Mouse (Mus musculus) forebrain, embryonic 12.5 days (tissue): ENCODE data around the gene Polr3e. TPM values are rescaled to one million over a fixed set of nuclear protein-coding genes. Genes with fewer than 3 reads are reported as not detected.
A peak's percentile ranks its signal among the peaks of the same experiment; 100 is the strongest.
"Not testable (repeated sequence)": the region's sequence is repeated elsewhere in the genome, so short reads cannot be mapped to it uniquely, and the experiment has no call there.

Experiments used
- ATAC-seq: fragments of 200-750 bp; cut with Nextera tagmentation; 2 replicates; pipeline ENCODE4 v1.8.0; 2017; ENCODE audit warnings: moderate TSS enrichment; ENCODE audit not compliant: low FRiP score
- H3K27ac ChIP-seq: fragments of 300-500 bp; sonication (generic); 2 replicates; pipeline ENCODE4 v1.5.1; 2016; ENCODE audit warnings: mild to moderate bottlenecking
- H3K27me3 ChIP-seq: fragments of 300-500 bp; sonication (generic); 2 replicates; pipeline ENCODE4 v1.6.1; 2016; ENCODE audit warnings: mild to moderate bottlenecking
- H3K36me3 ChIP-seq: fragments of 300-500 bp; sonication (generic); replicated peaks from 2 replicates; pipeline ENCODE4 v1.6.1; 2016; ENCODE audit warnings: mild to moderate bottlenecking
- H3K4me1 ChIP-seq: fragments of 300-500 bp; sonication (generic); 2 replicates; pipeline ENCODE4 v1.6.1; 2016
- H3K4me2 ChIP-seq: fragments of 300-500 bp; sonication (generic); 2 replicates; pipeline ENCODE4 v1.6.1; 2016; ENCODE audit warnings: mild to moderate bottlenecking, moderate library complexity
- H3K4me3 ChIP-seq: fragments of 300-500 bp; sonication (generic); replicated peaks from 2 replicates; pipeline ENCODE4 v1.5.1; 2016; ENCODE audit warnings: mild to moderate bottlenecking
- H3K9ac ChIP-seq: fragments of 300-500 bp; sonication (generic); 2 replicates; pipeline ENCODE4 v1.6.1; 2016; ENCODE audit warnings: mild to moderate bottlenecking
- H3K9me3 ChIP-seq: fragments of 300-500 bp; sonication (generic); 2 replicates; pipeline ENCODE4 v1.6.1; 2016
- WGBS: fragments of 180-500 bp; shearing (Covaris S2); methylation state at CpG from one replicate; pipeline ENCODE4 v1.1.7; 2016; 5-methylcytosine and 5-hydroxymethylcytosine counted together
- polyA plus RNA-seq: library from polyadenylated mRNA; unstranded; fragments of >200 nt; fragmentation: Nextera tagmentation; extraction: Ambion mirVana; gene quantifications from 2 replicates; pipeline ENCODE4 v1.2.1, GENCODE M21; 2016

The Polr3e gene
- polyA plus RNA-seq, 1 experiment from 2014 or later, result 34.9 TPM

DNA sequence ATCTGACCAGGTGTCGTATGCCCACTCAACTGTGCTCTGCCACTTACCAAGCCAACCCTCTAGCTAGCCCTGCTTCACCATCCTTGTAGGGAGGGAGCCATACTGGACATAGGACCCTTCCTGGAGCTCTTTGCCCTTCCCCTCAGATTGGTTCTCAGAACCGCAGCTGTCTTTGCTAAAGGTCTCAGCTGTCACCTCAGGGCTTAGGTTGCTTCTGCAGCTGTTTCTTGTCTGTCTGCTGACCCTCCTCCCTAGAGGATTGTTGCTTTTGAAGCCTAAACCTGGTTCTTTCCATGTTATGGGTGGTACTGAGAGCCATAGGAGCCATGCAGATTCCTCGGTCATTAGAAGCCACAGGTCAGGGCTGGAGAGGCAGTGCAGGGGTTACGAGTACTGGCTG is 34.9 kb upstream of the Polr3e start:
- Histone ChIP-seq H3K27me3 (no peaks in the 10 kb centered on the region), H3K36me3 (peaks cover 33% of the 10 kb centered on the region), H3K4me2 (no peak overlapping the region), H3K9me3 (no peaks in the 10 kb centered on the region), H3K27ac (no peak overlapping the region), H3K4me3 (no peak overlapping the region), H3K4me1 (no peaks in the 10 kb centered on the region), H3K9ac (no peak overlapping the region)
- WGBS, result 89% methylated on average over 4 of the region's 4 CpGs
- ATAC-seq, result no peak

GRCm38 (mm10) chr7:120883523-120884290 is 33.8 kb upstream of the Polr3e start:
- no peak for ATAC-seq
- Histone ChIP-seq H3K4me3 (no peak overlapping the region), H3K27ac (no peak overlapping the region), H3K9ac (no peak overlapping the region), H3K4me2 (no peak overlapping the region), H3K36me3 (peaks cover 33% of the 10 kb centered on the region), H3K4me1 (no peaks in the 10 kb centered on the region), H3K9me3 (no peaks in the 10 kb centered on the region), H3K27me3 (no peaks in the 10 kb centered on the region)
- 88% methylated on average over 4 of the region's 4 CpGs for WGBS

GRCm38 (mm10) chr7:120884746-120885145 is 32.8 kb upstream of the Polr3e start:
- Histone ChIP-seq H3K9ac (no peak overlapping the region), H3K27ac (no peak overlapping the region), H3K9me3 (no peaks in the 10 kb centered on the region), H3K27me3 (no peaks in the 10 kb centered on the region), H3K4me2 (no peak overlapping the region), H3K36me3 (peaks cover 33% of the 10 kb centered on the region), H3K4me3 (no peak overlapping the region), H3K4me1 (no peaks in the 10 kb centered on the region)
- ATAC-seq, result no peak
- 95% methylated on average over 4 of the region's 4 CpGs for WGBS

- Histone ChIP-seq H3K9ac (no peak overlapping the region), H3K9me3 (no peaks in the 10 kb centered on the region), H3K36me3 (peaks cover 4% of the 10 kb centered on the region; the same call in 1 of the 2 replicates), H3K4me1 (no peaks in the 10 kb centered on the region), H3K27ac (no peak overlapping the region), H3K4me2 (no peak overlapping the region), H3K4me3 (no peak overlapping the region), H3K27me3 (no peaks in the 10 kb centered on the region)
- ATAC-seq, result no peak
- 90% methylated on average over 5 of the region's 5 CpGs for WGBS
Observed at GRCm38 (mm10) chr7:120893123-120893522, 24.4 kb upstream of the Polr3e start.

DNA sequence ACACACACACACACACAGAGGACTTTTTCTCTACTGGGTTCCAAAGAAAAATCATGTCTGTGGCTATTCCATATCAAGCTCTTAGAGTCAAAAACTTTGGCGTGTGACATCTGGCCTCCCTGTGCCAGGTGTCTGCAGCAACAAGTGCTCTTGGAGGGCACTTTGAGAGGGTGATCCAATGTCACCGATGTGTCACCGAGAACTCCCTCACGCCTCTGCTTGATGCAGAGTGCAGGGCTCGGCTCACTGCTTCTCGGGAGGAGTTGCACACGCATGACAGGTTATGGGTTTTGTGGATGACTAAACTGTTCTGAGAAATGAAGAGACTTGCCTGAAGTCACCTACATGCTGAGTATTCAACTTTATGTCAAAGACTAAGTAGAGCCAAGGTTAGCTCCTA is 20.5 kb upstream of the Polr3e start:
- 95% methylated on average over 7 of the region's 7 CpGs for WGBS
- Histone ChIP-seq H3K27ac (no peak overlapping the region), H3K9me3 (no peaks in the 10 kb centered on the region), H3K27me3 (no peaks in the 10 kb centered on the region), H3K36me3 (peaks cover 4% of the 10 kb centered on the region), H3K4me1 (peaks cover 6% of the 10 kb centered on the region; the same call in 1 of the 2 replicates), H3K9ac (no peak overlapping the region), H3K4me2 (no peak overlapping the region), H3K4me3 (no peak overlapping the region)
- no peak for ATAC-seq

- H3K27ac ChIP-seq, result no peak overlapping the region
- 88% methylated on average over 9 of the region's 9 CpGs for WGBS
Observed at GRCm38 (mm10) chr7:120897711-120898335, 19.7 kb upstream of the Polr3e start.

GRCm38 (mm10) chr7:120900191-120900590 is 17.4 kb upstream of the Polr3e start:
- H3K27ac ChIP-seq, result no peak overlapping the region
- no peaks in the 10 kb centered on the region for H3K27me3 ChIP-seq
- ATAC-seq, result no peak
- H3K4me3 ChIP-seq, result no peak overlapping the region
- H3K9ac ChIP-seq, result no peak overlapping the region
- peaks cover 4% of the 10 kb centered on the region for H3K36me3 ChIP-seq
- no peak overlapping the region for H3K4me2 ChIP-seq
- H3K4me1 ChIP-seq, result peaks cover 16% of the 10 kb centered on the region
- 64% methylated on average over 4 of the region's 4 CpGs for WGBS
- no peaks in the 10 kb centered on the region for H3K9me3 ChIP-seq

More at GRCm38 (mm10) chr7:120897711-120898335, 19.7 kb upstream of the Polr3e start:
- Histone ChIP-seq H3K9ac (no peak overlapping the region), H3K4me2 (no peak overlapping the region), H3K9me3 (no peaks in the 10 kb centered on the region), H3K27me3 (no peaks in the 10 kb centered on the region), H3K4me3 (no peak overlapping the region), H3K36me3 (peaks cover 4% of the 10 kb centered on the region), H3K4me1 (peaks cover 8% of the 10 kb centered on the region)
- no peak for ATAC-seq

DNA sequence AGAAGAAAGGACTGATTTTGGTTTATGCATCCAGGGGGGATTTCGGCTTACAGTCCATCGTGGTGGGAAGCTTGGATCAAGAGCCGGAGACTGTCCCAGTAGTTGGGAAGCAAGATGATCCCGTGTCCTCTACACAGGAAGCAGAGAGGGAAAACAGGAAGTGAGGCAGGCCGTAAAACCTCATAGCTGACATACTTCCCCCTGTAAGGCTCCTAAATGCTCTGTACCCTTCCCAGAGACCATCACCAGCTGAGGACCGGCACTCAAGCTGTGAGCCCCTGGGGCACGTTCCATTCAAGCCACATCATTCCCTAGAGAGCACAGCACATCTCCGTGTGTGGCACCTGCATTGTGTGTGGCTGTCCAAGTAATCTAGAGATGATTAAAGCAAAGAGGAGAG is 15.8 kb upstream of the Polr3e start:
- no peak overlapping the region for H3K27ac ChIP-seq
- peaks cover 16% of the 10 kb centered on the region for H3K4me1 ChIP-seq
- H3K4me2 ChIP-seq, result no peak overlapping the region
- no peak for ATAC-seq
- no peaks in the 10 kb centered on the region; the same call in 1 of the 2 replicates for H3K36me3 ChIP-seq
- H3K9ac ChIP-seq, result no peak overlapping the region
- H3K4me3 ChIP-seq, result no peak overlapping the region
- no peaks in the 10 kb centered on the region for H3K27me3 ChIP-seq
- 54% methylated on average over 8 of the region's 8 CpGs for WGBS
- H3K9me3 ChIP-seq, result no peaks in the 10 kb centered on the region

DNA sequence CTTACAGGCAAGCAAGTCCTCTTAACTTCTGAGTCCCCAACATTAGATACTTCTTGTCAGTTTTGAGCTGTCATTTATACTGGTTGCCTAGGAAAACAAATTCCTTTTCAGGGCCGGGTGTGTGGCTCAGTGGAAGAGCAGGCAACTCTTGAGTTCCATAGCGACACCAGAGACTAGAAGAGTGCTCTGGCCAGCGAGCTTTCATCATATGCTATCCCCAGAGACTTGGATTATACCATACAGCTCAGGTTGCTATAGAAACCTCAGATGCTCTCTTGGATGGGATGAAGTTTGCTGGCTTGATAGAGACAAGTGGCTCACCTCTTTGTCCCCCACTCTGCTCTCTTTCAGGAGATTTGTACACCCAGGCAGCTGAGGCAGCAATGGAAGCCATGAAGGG is 14.6 kb upstream of the Polr3e start:
- Histone ChIP-seq H3K27me3 (no peaks in the 10 kb centered on the region), H3K9me3 (no peaks in the 10 kb centered on the region), H3K4me3 (no peak overlapping the region), H3K4me1 (peaks cover 16% of the 10 kb centered on the region), H3K9ac (no peak overlapping the region), H3K4me2 (no peak overlapping the region), H3K36me3 (no peaks in the 10 kb centered on the region; the same call in 1 of the 2 replicates), H3K27ac (no peak overlapping the region)
- 0 out of 2 replicates have a peak, but pooled peaks have one; percentile 44 for ATAC-seq
- 50% methylated on average over 3 of the region's 3 CpGs for WGBS

DNA sequence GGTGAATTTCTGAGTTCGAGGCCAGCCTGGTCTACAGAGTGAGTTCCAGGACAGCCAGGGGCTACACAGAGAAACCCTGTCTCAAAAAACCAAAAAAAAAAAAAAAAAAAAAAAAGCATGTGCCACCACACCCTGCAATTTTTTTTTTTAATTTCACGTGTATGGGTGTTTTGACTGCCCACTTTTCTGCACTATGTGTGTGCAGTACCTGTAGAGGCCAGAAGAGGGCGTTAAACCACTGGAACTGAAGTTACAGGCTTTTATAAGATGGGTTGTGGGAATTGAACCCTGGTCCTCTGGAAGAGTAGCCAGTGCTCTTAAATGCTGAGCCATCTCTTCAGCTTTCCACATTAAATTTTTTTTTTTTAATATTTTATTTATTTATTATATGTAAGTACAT is 7.4 kb upstream of the Polr3e start:
- not testable (repeated sequence) for H3K9me3 ChIP-seq, ATAC-seq, H3K27ac ChIP-seq, H3K4me1 ChIP-seq, H3K4me2 ChIP-seq, H3K9ac ChIP-seq, H3K36me3 ChIP-seq, H3K4me3 ChIP-seq, H3K27me3 ChIP-seq
- WGBS, result 70% methylated on average over 3 of the region's 3 CpGs

- H3K27ac ChIP-seq, H3K4me3 ChIP-seq, H3K4me2 ChIP-seq, H3K9me3 ChIP-seq, H3K27me3 ChIP-seq, ATAC-seq, H3K4me1 ChIP-seq, H3K9ac ChIP-seq, H3K36me3 ChIP-seq: not testable (repeated sequence)
- 86% methylated on average over 6 of the region's 6 CpGs for WGBS
Observed at GRCm38 (mm10) chr7:120911268-120911667, 6.3 kb upstream of the Polr3e start.

DNA sequence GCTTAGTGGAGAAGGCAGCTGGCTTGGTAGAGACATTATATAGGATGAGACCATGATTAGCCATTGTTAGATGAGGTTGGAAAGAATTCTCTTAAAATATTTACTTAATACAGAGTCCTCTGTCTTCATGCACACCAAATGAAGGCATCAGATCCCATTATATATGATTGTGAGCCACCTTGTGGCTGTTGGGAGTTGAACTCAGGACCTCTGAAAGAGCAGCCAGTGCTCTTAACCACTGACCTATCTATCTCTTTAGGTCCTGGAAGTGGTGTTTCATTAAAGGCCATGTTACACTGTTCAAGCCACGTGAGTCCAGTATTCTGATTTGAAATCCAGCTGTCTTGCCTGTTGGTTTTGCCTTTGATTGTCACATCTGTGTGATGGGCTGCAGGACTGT is 4.2 kb upstream of the Polr3e start:
- Histone ChIP-seq H3K4me2 (no peak overlapping the region), H3K4me1 (no peaks in the 10 kb centered on the region; the same call in 1 of the 2 replicates), H3K9me3 (no peaks in the 10 kb centered on the region), H3K36me3 (no peaks in the 10 kb centered on the region), H3K27me3 (no peaks in the 10 kb centered on the region), H3K4me3 (no peak overlapping the region), H3K27ac (no peak overlapping the region), H3K9ac (no peak overlapping the region)
- 37% methylated on average over 1 of the region's 1 CpGs for WGBS
- no peak for ATAC-seq
